Mouse (Mus musculus) Patski (cell line): ENCODE measurements around the gene Apobr. TPM values are rescaled to one million over a fixed set of nuclear protein-coding genes. Genes with fewer than 3 reads are reported as not detected.
A peak's percentile ranks its signal among the peaks of the same experiment; 100 is the strongest.

ENCODE experiments used
- ATAC-seq: fragments of 100-300 bp; one replicate; pipeline ENCODE4 v1.8.0; 2021
- CTCF ChIA-PET: fragments of 350-600 bp; sonication (Branson Sonifier 250); formaldehyde crosslinking; loops from one replicate; lab custom pipeline; 2022; ENCODE audit warnings: inconsistent platforms; lab: Charles Lee
- POLR2A ChIA-PET: fragments of 350-600 bp; sonication (Branson Sonifier 250); formaldehyde crosslinking; loops from one replicate; lab custom pipeline; 2022; ENCODE audit warnings: antibody characterized with exemption, inconsistent platforms; lab: Charles Lee
- DNase-seq: peaks from one replicate; pipeline ENCODE4 v3.0.0-alpha.2; 2011; ENCODE audit warnings: low read depth, low spot score
- H3K27me3 ChIP-seq: fragments of 371-371 bp; one replicate; pipeline ENCODE4 v1.5.1; 2021
- CTCF ChIP-seq: fragments of 100-300 bp; IDR thresholded peaks from one replicate; pipeline ENCODE4 v1.5.1; 2021
- in situ Hi-C: fragments of 300-500 bp; cut with MboI; formaldehyde crosslinking; loops from 3 replicates; pipeline ENCODE4 v1.11.1; 2018; ENCODE audit warnings: low pct_unique_long_range_greater_than_20kb, mixed read lengths
- polyA plus RNA-seq: library from polyadenylated mRNA; unstranded; gene quantifications from one replicate; pipeline ENCODE4 v1.2.3, GENCODE M21; 2021

Apobr gene
- polyA plus RNA-seq, 1 experiment from 2014 or later = 0.94 TPM

GRCm38 (mm10) chr7:126619559-126620275 lies 35.0 kb downstream of the Apobr start:
- no peaks in the 10 kb centered on the region for H3K27me3 ChIP-seq
- ChIA-PET POLR2A (no interaction called here), CTCF (no interaction called here)
- DNase-seq = no peak
- no peak for ATAC-seq
- no peak for TF ChIP-seq CTCF
- in situ Hi-C loops = no loop called here

- ChIA-PET POLR2A (interaction anchor here (0.7 to 1.0 kb wide), 2 partner anchors 11 to 259 kb away, joined by 3 to 6 read pairs; no protein-coding TSS in a partner anchor), CTCF (interaction anchor here (0.9 to 1.9 kb wide), 4 partner anchors 10 to 43 kb away, joined by 3 to 6 read pairs (median 5); no protein-coding TSS in a partner anchor)
- DNase-seq (no peak), ATAC-seq (peak; percentile 19)
- no peak for TF ChIP-seq CTCF
- H3K27me3 ChIP-seq = no peaks in the 10 kb centered on the region
- in situ Hi-C loops = no loop called here
Measured at GRCm38 (mm10) chr7:126621452-126622359, 37.0 kb downstream of the Apobr start.

GRCm38 (mm10) chr7:126623381-126623780 lies 38.6 kb downstream of the Apobr start:
- CTCF ChIA-PET = interaction anchor here (1.5 kb wide), 1 partner anchor 45 kb away, joined by 4 read pairs; no protein-coding TSS in a partner anchor
- in situ Hi-C loops = no loop called here

GRCm38 (mm10) chr7:126624774-126625173 lies 40.0 kb downstream of the Apobr start:
- CTCF ChIA-PET = interaction anchor here (1.2 to 1.5 kb wide), 3 partner anchors 13 to 46 kb away, joined by 3 to 4 read pairs (median 4); no protein-coding TSS in a partner anchor
- no peak for TF ChIP-seq CTCF
- ATAC-seq (no peak), DNase-seq (no peak)
- H3K27me3 ChIP-seq = no peaks in the 10 kb centered on the region
- in situ Hi-C loops = no loop called here
- POLR2A ChIA-PET = interaction anchor here (1.0 to 1.4 kb wide), 3 partner anchors 25 to 42 kb away, joined by 3 read pairs; partner anchors contain the start of gene Il27

More at GRCm38 (mm10) chr7:126623381-126623780, 38.6 kb downstream of the Apobr start:
- H3K27me3 ChIP-seq = no peaks in the 10 kb centered on the region
- DNase-seq (no peak), ATAC-seq (no peak)
- POLR2A ChIA-PET = no interaction called here
- no peak for TF ChIP-seq CTCF

- no peak for TF ChIP-seq CTCF
- DNase-seq (no peak), ATAC-seq (peak; percentile 61)
- in situ Hi-C loops = no loop called here
- H3K27me3 ChIP-seq = no peaks in the 10 kb centered on the region
- ChIA-PET CTCF (interaction anchor here (1.2 to 1.3 kb wide), 2 partner anchors 13 to 45 kb away, joined by 3 to 4 read pairs; no protein-coding TSS in a partner anchor), POLR2A (interaction anchor here (1.4 kb wide), 1 partner anchor 43 kb away, joined by 3 read pairs; no protein-coding TSS in a partner anchor)
Measured at GRCm38 (mm10) chr7:126625369-126625768, 40.6 kb downstream of the Apobr start.

GRCm38 (mm10) chr7:126625807-126626600 lies 41.3 kb downstream of the Apobr start:
- H3K27me3 ChIP-seq = no peaks in the 10 kb centered on the region
- ChIA-PET CTCF (interaction anchor here (1.2 kb wide), 1 partner anchor 45 kb away, joined by 3 read pairs; no protein-coding TSS in a partner anchor), POLR2A (interaction anchor here (1.4 kb wide), 1 partner anchor 43 kb away, joined by 3 read pairs; no protein-coding TSS in a partner anchor)
- no peak for TF ChIP-seq CTCF
- DNase-seq (no peak), ATAC-seq (no peak)
- in situ Hi-C loops = no loop called here

- DNase-seq (no peak), ATAC-seq (peak; percentile 58)
- no peak for TF ChIP-seq CTCF
- in situ Hi-C loops = no loop called here
- CTCF ChIA-PET = interaction anchor here (0.9 kb wide), 1 partner anchor 50 kb away, joined by 3 read pairs; no protein-coding TSS in a partner anchor
- POLR2A ChIA-PET = no interaction called here
- H3K27me3 ChIP-seq = no peaks in the 10 kb centered on the region
Measured at GRCm38 (mm10) chr7:126628111-126628510, 43.4 kb downstream of the Apobr start.

- no peaks in the 10 kb centered on the region for H3K27me3 ChIP-seq
- DNase-seq = no peak
- no peak for ATAC-seq
- ChIA-PET CTCF (interaction anchor here (1.3 kb wide), 1 partner anchor 51 kb away, joined by 4 read pairs; no protein-coding TSS in a partner anchor), POLR2A (no interaction called here)
- no peak for TF ChIP-seq CTCF
- in situ Hi-C loops = no loop called here
Measured at GRCm38 (mm10) chr7:126629915-126630314, 45.2 kb downstream of the Apobr start.

- no peaks in the 10 kb centered on the region for H3K27me3 ChIP-seq
- ATAC-seq (no peak), DNase-seq (no peak)
- in situ Hi-C loops = no loop called here
- no peak for TF ChIP-seq CTCF
- POLR2A ChIA-PET = no interaction called here
- CTCF ChIA-PET = no interaction called here
Measured at GRCm38 (mm10) chr7:126630824-126631518, 46.2 kb downstream of the Apobr start, which contains the start of gene Nupr1. TSS of gene Nupr1 (minus strand) at chr7:126630861.
